Mouse (Mus musculus): ENCODE results near the gene Camta1. TPM values are rescaled to one million over a fixed set of nuclear protein-coding genes. Genes with fewer than 3 reads are reported as not detected.

Camta1 gene
- total and polyA plus RNA-seq, 2 experiments = 2.7 to 6.1 TPM

DNA sequence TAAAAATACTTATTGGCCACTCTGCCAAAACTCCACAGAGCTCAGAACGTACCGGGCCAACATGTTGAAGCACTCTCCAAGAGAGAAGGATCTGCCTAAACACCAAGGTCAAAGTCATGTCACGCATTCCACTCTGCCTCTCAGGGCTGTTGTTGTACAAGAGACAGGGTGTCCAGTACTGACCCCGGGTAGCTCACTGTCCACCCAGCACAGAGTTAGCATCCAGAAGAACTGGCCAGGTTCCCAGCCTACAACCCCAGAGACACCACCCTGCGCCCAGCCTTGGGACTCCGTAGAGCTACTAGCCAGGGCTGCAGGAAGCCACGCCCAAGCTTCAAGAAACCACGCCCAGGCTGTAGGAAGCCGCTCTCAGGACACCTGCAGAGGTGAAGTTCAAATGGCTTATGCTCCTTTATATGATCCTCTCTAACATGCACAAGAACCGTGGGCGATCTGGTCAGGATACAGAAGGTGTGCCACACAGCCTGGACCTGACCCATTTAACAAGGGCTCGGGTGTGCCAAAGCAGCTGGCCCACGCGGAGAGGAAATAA lies 41.1 kb upstream of the Camta1 start:
- 52% methylated on average over 14 of the region's 14 CpGs for WGBS
- Histone ChIP-seq H3K79me2 (ENCODE audit: control insufficient read depth, insufficient read depth, low read length) (no peaks in the 10 kb centered on the region), H3K27ac (replicated peaks; ENCODE audit: insufficient read depth, low read depth, low read length) (peak overlapping the region; percentile 46), H3K27me3 (ENCODE audit: control insufficient read depth, insufficient read depth, low read length) (no peaks in the 10 kb centered on the region), H3K4me3 (ENCODE audit: insufficient read depth, low read depth, low read length) (no peak overlapping the region), H3K9ac (ENCODE audit: low read depth, low read length) (no peak overlapping the region), H3K36me3 (ENCODE audit: control insufficient read depth, insufficient read depth, low read length) (no peaks in the 10 kb centered on the region), H3K4me1 (ENCODE audit: control insufficient read depth, insufficient read depth, low read length) (no peaks in the 10 kb centered on the region)
- peak; percentile 26 for DNase-seq (ENCODE audit: extremely low read depth, low read depth, low spot score)
- no peak for TF ChIP-seq CTCF (IDR thresholded peaks at IDR 0.05; ENCODE audit: low read depth, low read length)
- TF ChIP-seq POLR2A (IDR thresholded peaks at IDR 0.05; ENCODE audit: extremely low read depth, insufficient read depth, low read length) = no peak

DNA sequence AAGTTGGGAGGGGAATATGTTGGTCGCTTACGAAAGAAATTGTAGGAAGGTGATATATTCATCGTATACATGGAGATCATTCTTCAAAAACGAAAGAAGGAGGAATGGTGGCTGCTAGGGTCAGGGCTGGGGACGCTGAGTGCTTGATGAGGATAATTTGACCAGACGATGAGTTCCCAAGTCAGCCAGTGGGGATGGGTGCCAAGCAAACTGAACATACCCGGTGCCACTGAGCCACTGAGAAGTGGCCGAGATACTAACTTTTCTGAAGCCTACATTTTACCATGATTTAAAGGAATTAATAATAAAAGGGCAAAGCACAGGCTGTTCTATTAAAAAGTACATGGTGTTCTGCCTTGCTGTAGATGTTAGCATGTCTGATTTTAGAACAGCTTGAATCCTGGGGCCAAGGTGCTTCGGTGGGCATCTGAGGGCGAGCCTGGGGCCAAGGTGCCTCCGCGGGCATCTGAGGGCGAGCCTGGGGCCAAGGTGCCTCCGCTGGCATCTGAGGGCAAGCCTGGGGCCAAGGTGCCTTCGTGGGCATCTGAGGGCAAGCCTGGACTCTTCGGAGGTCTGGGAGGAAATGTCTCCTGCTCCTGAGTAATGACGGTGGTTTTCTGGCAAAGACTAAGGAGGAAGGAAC lies 40.5 kb upstream of the Camta1 start:
- H3K4me3 ChIP-seq (ENCODE audit: insufficient read depth, low read depth, low read length) = no peak overlapping the region
- no peaks in the 10 kb centered on the region for H3K4me1 ChIP-seq (ENCODE audit: control insufficient read depth, insufficient read depth, low read length)
- no peak for DNase-seq (ENCODE audit: extremely low read depth, low read depth, low spot score)
- H3K27me3 ChIP-seq (ENCODE audit: control insufficient read depth, insufficient read depth, low read length) = no peaks in the 10 kb centered on the region
- no peak for TF ChIP-seq POLR2A (IDR thresholded peaks at IDR 0.05; ENCODE audit: extremely low read depth, insufficient read depth, low read length)
- no peak for TF ChIP-seq CTCF (IDR thresholded peaks at IDR 0.05; ENCODE audit: low read depth, low read length)
- H3K36me3 ChIP-seq (ENCODE audit: control insufficient read depth, insufficient read depth, low read length) = no peaks in the 10 kb centered on the region
- WGBS = 73% methylated on average over 17 of the region's 17 CpGs
- H3K27ac ChIP-seq (replicated peaks; ENCODE audit: insufficient read depth, low read depth, low read length) = peak overlapping the region; percentile 67; the same call in 1 of the 2 replicates
- H3K79me2 ChIP-seq (ENCODE audit: control insufficient read depth, insufficient read depth, low read length) = no peaks in the 10 kb centered on the region
- no peak overlapping the region for H3K9ac ChIP-seq (ENCODE audit: low read depth, low read length)

DNA sequence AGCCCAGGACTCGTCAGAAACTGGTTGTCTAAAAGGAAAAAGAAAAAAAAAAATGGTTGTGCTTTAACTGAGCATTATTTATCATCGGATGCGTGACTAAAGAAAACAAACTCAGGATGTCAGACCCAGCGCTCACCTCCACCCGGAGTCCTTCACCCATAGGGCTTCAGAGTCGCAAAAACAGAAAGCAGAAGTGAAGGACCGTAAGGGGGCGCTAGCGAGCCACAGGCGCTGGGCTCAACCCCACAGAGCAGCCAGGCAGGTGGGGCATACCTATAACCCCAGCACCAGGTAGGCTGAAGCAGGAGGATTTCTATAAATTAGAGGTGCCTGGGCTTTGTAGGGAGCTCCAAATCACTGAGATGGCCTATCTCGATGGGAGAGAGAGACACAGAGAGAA lies 39.7 kb upstream of the Camta1 start:
- TF ChIP-seq POLR2A (IDR thresholded peaks at IDR 0.05; ENCODE audit: extremely low read depth, insufficient read depth, low read length) = no peak
- TF ChIP-seq CTCF (IDR thresholded peaks at IDR 0.05; ENCODE audit: low read depth, low read length) = peak; percentile 60
- Histone ChIP-seq H3K36me3 (ENCODE audit: control insufficient read depth, insufficient read depth, low read length) (no peaks in the 10 kb centered on the region), H3K4me3 (ENCODE audit: insufficient read depth, low read depth, low read length) (no peak overlapping the region), H3K4me1 (ENCODE audit: control insufficient read depth, insufficient read depth, low read length) (no peaks in the 10 kb centered on the region), H3K27ac (replicated peaks; ENCODE audit: insufficient read depth, low read depth, low read length) (no peak overlapping the region), H3K79me2 (ENCODE audit: control insufficient read depth, insufficient read depth, low read length) (no peaks in the 10 kb centered on the region), H3K27me3 (ENCODE audit: control insufficient read depth, insufficient read depth, low read length) (no peaks in the 10 kb centered on the region), H3K9ac (ENCODE audit: low read depth, low read length) (no peak overlapping the region)
- 48% methylated on average over 11 of the region's 11 CpGs for WGBS
- DNase-seq (ENCODE audit: extremely low read depth, low read depth, low spot score) = no peak

DNA sequence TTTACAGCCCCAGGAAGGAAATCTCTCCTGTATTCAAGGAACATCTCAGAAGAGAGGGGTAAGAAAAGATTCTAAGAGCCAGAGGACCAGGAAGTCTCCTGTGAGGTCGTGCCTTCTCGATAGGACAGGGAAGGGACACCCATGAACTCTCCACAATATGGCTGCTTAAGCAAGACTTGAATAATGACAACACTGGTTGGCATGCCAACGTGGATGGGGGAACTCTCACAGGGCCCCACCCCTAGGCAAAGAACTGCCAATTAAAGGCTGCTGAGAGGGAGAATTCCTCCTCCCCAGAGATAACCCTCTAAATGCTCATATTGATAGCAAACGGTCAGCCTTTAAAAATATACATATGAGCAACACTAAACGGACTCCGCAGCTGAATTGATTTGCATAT lies 39.1 kb upstream of the Camta1 start:
- Histone ChIP-seq H3K27ac (replicated peaks; ENCODE audit: insufficient read depth, low read depth, low read length) (no peak overlapping the region), H3K79me2 (ENCODE audit: control insufficient read depth, insufficient read depth, low read length) (no peaks in the 10 kb centered on the region), H3K9ac (ENCODE audit: low read depth, low read length) (no peak overlapping the region), H3K36me3 (ENCODE audit: control insufficient read depth, insufficient read depth, low read length) (no peaks in the 10 kb centered on the region), H3K4me3 (ENCODE audit: insufficient read depth, low read depth, low read length) (no peak overlapping the region), H3K27me3 (ENCODE audit: control insufficient read depth, insufficient read depth, low read length) (no peaks in the 10 kb centered on the region), H3K4me1 (ENCODE audit: control insufficient read depth, insufficient read depth, low read length) (no peaks in the 10 kb centered on the region)
- TF ChIP-seq CTCF (IDR thresholded peaks at IDR 0.05; ENCODE audit: low read depth, low read length) (no peak), POLR2A (IDR thresholded peaks at IDR 0.05; ENCODE audit: extremely low read depth, insufficient read depth, low read length) (no peak)
- WGBS = 68% methylated on average over 6 of the region's 6 CpGs
- no peak for DNase-seq (ENCODE audit: extremely low read depth, low read depth, low spot score)

DNA sequence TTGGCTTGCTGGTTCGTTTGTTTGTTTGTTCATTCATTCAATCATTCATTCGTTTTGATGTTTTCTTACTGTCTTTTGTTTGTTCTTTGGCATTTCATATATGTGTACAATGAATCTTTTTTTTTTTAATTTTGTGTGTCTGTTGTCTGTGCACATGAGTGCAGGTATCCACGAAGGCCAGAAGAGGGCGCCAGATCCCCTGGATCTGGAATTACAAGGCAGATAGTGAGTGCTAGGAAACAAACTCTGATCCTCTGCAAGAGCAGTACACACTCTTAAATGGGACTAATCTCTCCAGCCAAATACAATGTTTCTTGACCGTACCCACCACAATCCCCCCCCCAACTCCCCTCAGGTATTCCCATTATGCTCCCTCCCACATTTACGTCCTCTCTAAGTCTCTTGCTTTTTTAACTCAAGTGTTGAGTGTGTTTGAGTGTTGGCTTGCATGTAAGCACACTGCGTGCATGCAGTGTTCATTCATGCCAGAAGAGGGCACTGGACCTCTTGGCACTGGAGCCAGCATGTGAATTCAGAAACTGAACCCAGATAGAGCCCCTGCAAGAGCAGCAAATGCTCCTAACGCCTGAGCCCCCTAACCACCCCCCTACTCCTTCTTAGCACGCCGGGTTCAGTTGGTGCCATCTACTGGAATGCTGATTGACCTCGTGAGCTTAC lies 38.2 kb upstream of the Camta1 start:
- no peaks in the 10 kb centered on the region for H3K36me3 ChIP-seq (ENCODE audit: control insufficient read depth, insufficient read depth, low read length)
- H3K4me1 ChIP-seq (ENCODE audit: control insufficient read depth, insufficient read depth, low read length) = no peaks in the 10 kb centered on the region
- no peaks in the 10 kb centered on the region for H3K79me2 ChIP-seq (ENCODE audit: control insufficient read depth, insufficient read depth, low read length)
- H3K27ac ChIP-seq (replicated peaks; ENCODE audit: insufficient read depth, low read depth, low read length) = no peak overlapping the region
- H3K4me3 ChIP-seq (ENCODE audit: insufficient read depth, low read depth, low read length) = no peak overlapping the region
- TF ChIP-seq POLR2A (IDR thresholded peaks at IDR 0.05; ENCODE audit: extremely low read depth, insufficient read depth, low read length) (no peak), CTCF (IDR thresholded peaks at IDR 0.05; ENCODE audit: low read depth, low read length) (peak; percentile 54)
- no peaks in the 10 kb centered on the region for H3K27me3 ChIP-seq (ENCODE audit: control insufficient read depth, insufficient read depth, low read length)
- 70% methylated on average over 11 of the region's 11 CpGs for WGBS
- no peak overlapping the region for H3K9ac ChIP-seq (ENCODE audit: low read depth, low read length)
- no peak for DNase-seq (ENCODE audit: extremely low read depth, low read depth, low spot score)

Data from liver, adult 2 months (tissue).